Mouse (Mus musculus) liver, embryonic 14.5 days (tissue): Measurements from ENCODE around the gene Tcaim.

Experiments used
- CTCF ChIP-seq: IDR thresholded peaks from 2 replicates; pipeline ENCODE4 v1.5.1; 2016; ENCODE audit warnings: antibody characterized with exemption, low read depth, control low read depth
- EP300 ChIP-seq: IDR thresholded peaks from 2 replicates; pipeline ENCODE4 v1.6.1; 2016; ENCODE audit warnings: antibody characterized with exemption, low read depth

GRCm38 (mm10) chr9:122885385-122885784 lies 80.0 kb downstream of the Tcaim start, which contains the start of gene Zkscan7:
- no peak for TF ChIP-seq EP300
- no peak for TF ChIP-seq CTCF
